Mouse (Mus musculus) liver, embryonic 14.5 days (tissue): Measurements from ENCODE around the gene Phldb2.

ENCODE experiments used
- CTCF ChIP-seq: IDR thresholded peaks from 2 replicates; pipeline ENCODE4 v1.5.1; 2016; ENCODE audit warnings: antibody characterized with exemption, low read depth, control low read depth
- EP300 ChIP-seq: IDR thresholded peaks from 2 replicates; pipeline ENCODE4 v1.6.1; 2016; ENCODE audit warnings: antibody characterized with exemption, low read depth

- peak; percentile 50 for TF ChIP-seq CTCF
- TF ChIP-seq EP300: no peak
Observed at GRCm38 (mm10) chr16:45844049-45844780, 109.2 kb downstream of the Phldb2 start.
